Mouse (Mus musculus) frontal cortex, postnatal 36 days (tissue): Measurements from ENCODE around the gene Tmem40.
A peak's percentile ranks its signal among the peaks of the same experiment; 100 is the strongest.

Source experiments
- DNase-seq, 2 experiments: peaks; one replicate each; pipeline ENCODE4 v3.0.0; 2022; ENCODE audit warnings: low spot score in 2 of 2

The Tmem40 gene

GRCm38 (mm10) chr6:115701302-115701701 lies 60.9 kb downstream of the Tmem40 start:
- no peak for DNase-seq

- no peak for DNase-seq
Measured at GRCm38 (mm10) chr6:115700778-115701177, 61.4 kb downstream of the Tmem40 start.

GRCm38 (mm10) chr6:115698699-115699098 lies 63.5 kb downstream of the Tmem40 start:
- DNase-seq, result no peak

- peak in 1 of 2 experiments; percentile 20 for DNase-seq
Measured at GRCm38 (mm10) chr6:115697739-115698558, 64.3 kb downstream of the Tmem40 start.

GRCm38 (mm10) chr6:115696707-115697215 lies 65.4 kb downstream of the Tmem40 start:
- DNase-seq, result no peak

- DNase-seq, result no peak
Measured at GRCm38 (mm10) chr6:115695124-115695523, 67.1 kb downstream of the Tmem40 start.

GRCm38 (mm10) chr6:115694441-115694842 lies 67.8 kb downstream of the Tmem40 start:
- peak in 1 of 2 experiments; percentile 69 for DNase-seq

GRCm38 (mm10) chr6:115692963-115693730 lies 69.1 kb downstream of the Tmem40 start:
- no peak for DNase-seq

GRCm38 (mm10) chr6:115692163-115692950 lies 69.9 kb downstream of the Tmem40 start:
- no peak for DNase-seq

GRCm38 (mm10) chr6:115690105-115690504 lies 72.1 kb downstream of the Tmem40 start:
- DNase-seq, result no peak

- DNase-seq, result no peak
Measured at GRCm38 (mm10) chr6:115688589-115688988, 73.6 kb downstream of the Tmem40 start.

- no peak for DNase-seq
Measured at GRCm38 (mm10) chr6:115687753-115688152, 74.5 kb downstream of the Tmem40 start.

- no peak for DNase-seq
Measured at GRCm38 (mm10) chr6:115684851-115685646, 77.2 kb downstream of the Tmem40 start.

GRCm38 (mm10) chr6:115684271-115684670 lies 77.9 kb downstream of the Tmem40 start:
- no peak for DNase-seq

GRCm38 (mm10) chr6:115681066-115681465 lies 81.1 kb downstream of the Tmem40 start:
- no peak for DNase-seq
